Mouse (Mus musculus) lung, postnatal 0 days (tissue): ENCODE results near the gene Ccdc137.

Experiments
- CTCF ChIP-seq: IDR thresholded peaks from 2 replicates; pipeline ENCODE4 v1.5.1; 2016; ENCODE audit warnings: antibody characterized with exemption, mild to moderate bottlenecking
- EP300 ChIP-seq: IDR thresholded peaks from 2 replicates; pipeline ENCODE4 v1.6.1; 2016; ENCODE audit warnings: antibody characterized with exemption, mild to moderate bottlenecking, control low read depth

DNA sequence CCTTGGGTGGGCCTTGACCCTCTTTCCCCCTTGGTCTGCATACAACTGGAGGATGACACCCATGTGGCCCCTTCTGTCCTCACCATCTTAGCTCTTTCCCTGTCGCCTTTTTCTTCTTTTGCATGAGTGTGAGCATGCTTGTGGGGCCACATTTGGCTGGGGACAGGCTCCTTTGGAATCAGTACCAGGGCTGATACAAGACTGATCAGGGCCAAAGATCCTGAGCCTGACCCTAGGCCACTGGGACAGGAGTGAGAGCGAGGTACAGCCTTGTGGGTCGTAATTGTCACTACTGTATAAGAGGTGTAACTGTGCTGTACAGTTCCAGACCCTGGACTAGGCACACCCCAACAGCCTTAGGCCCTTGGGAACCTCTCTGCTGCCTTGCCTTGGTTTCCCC, 36.0 kb downstream of the Ccdc137 start:
- TF ChIP-seq EP300, result no peak
- TF ChIP-seq CTCF, result no peak
